Mouse (Mus musculus) ES-E14 (cell line): ENCODE data around the gene Asf1b. TPM values are rescaled to one million over a fixed set of nuclear protein-coding genes. Genes with fewer than 3 reads are reported as not detected.
A peak's percentile ranks its signal among the peaks of the same experiment; 100 is the strongest.

Experiments
- DNase-seq: peaks from one replicate; pipeline ENCODE4 v3.0.0-alpha.2; 2013; ENCODE audit warnings: low read depth, low spot score
- H3K27ac ChIP-seq: 2 replicates; pipeline ENCODE4 v1.5.1; 2012; ENCODE audit warnings: low read depth, mild to moderate bottlenecking, low read length, moderate library complexity, mixed read lengths; ENCODE audit not compliant: poor library complexity, insufficient read depth, severe bottlenecking
- H3K36me3 ChIP-seq: 2 replicates; pipeline ENCODE4 v1.6.1; 2012; ENCODE audit warnings: mild to moderate bottlenecking, low read length, moderate library complexity, mixed read lengths; ENCODE audit not compliant: control insufficient read depth, poor library complexity, insufficient read depth, severe bottlenecking
- H3K4me1 ChIP-seq, 2 experiments: fragments of 150-350 bp in 1 of 2; sonication (generic) in 1 of 2; 2 replicates each; pipeline ENCODE4 v1.6.1; 2012; ENCODE audit warnings: low read length in 2 of 2, mild to moderate bottlenecking in 1 of 2, mixed read lengths in 1 of 2; ENCODE audit not compliant: control insufficient read depth in 2 of 2, insufficient read depth in 2 of 2, poor library complexity in 1 of 2
- H3K4me3 ChIP-seq, 2 experiments: fragments of 150-350 bp in 1 of 2; sonication (generic) in 1 of 2; 2 replicates each; pipeline ENCODE4 v1.5.1; 2012; ENCODE audit warnings: low read length in 2 of 2, low read depth in 1 of 2, mild to moderate bottlenecking in 1 of 2, mixed read lengths in 1 of 2; ENCODE audit not compliant: insufficient read depth in 1 of 2, poor library complexity in 1 of 2, severe bottlenecking in 1 of 2
- H3K9ac ChIP-seq: 2 replicates; pipeline ENCODE4 v1.6.1; 2012; ENCODE audit warnings: low read depth, mild to moderate bottlenecking, low read length, mixed read lengths; ENCODE audit not compliant: poor library complexity, insufficient read depth, severe bottlenecking
- H3K9me3 ChIP-seq: fragments of 150-350 bp; sonication (generic); 2 replicates; pipeline ENCODE4 v1.6.1; 2012; ENCODE audit warnings: low read depth, mild to moderate bottlenecking, low read length; ENCODE audit not compliant: control insufficient read depth, insufficient read depth
- CHD2 ChIP-seq: IDR thresholded peaks from 2 replicates; pipeline ENCODE4 v1.6.1; 2014; ENCODE audit warnings: mild to moderate bottlenecking, low read depth, low read length, inconsistent platforms
- HCFC1 ChIP-seq: IDR thresholded peaks from 2 replicates; pipeline ENCODE4 v1.6.1; 2012; ENCODE audit warnings: low read length, inconsistent platforms, borderline replicate concordance; ENCODE audit not compliant: insufficient read depth
- MAFK ChIP-seq: IDR thresholded peaks from 2 replicates; pipeline ENCODE4 v1.6.1; 2014; ENCODE audit warnings: mild to moderate bottlenecking, low read depth, low read length, inconsistent platforms; ENCODE audit not compliant: insufficient read depth
- ZC3H11A ChIP-seq: IDR thresholded peaks from 2 replicates; pipeline ENCODE4 v1.6.1; 2012; ENCODE audit warnings: low read depth, mild to moderate bottlenecking, inconsistent platforms, low read length, borderline replicate concordance
- ZNF384 ChIP-seq: IDR thresholded peaks from 2 replicates; pipeline ENCODE4 v1.6.1; 2012; ENCODE audit warnings: low read depth, low read length, inconsistent platforms
- in situ Hi-C, 2 experiments: fragments of 600-800 bp; cut with MboI; formaldehyde crosslinking; loops; one replicate each; pipeline ENCODE4 v1.15.1; 2025; ENCODE audit warnings: low sequenced_read_pairs in 2 of 2, inconsistent platforms in 1 of 2; ENCODE audit not compliant: unreplicated experiment in 2 of 2
- total RNA-seq: library from RNA; depleted of rRNA; stranded (reverse); fragments of 300-350 nt; gene quantifications from 2 replicates; pipeline ENCODE4 v1.2.3, GENCODE M21; 2012

Asf1b gene
- total RNA-seq, 1 experiment = 43.3 TPM

DNA sequence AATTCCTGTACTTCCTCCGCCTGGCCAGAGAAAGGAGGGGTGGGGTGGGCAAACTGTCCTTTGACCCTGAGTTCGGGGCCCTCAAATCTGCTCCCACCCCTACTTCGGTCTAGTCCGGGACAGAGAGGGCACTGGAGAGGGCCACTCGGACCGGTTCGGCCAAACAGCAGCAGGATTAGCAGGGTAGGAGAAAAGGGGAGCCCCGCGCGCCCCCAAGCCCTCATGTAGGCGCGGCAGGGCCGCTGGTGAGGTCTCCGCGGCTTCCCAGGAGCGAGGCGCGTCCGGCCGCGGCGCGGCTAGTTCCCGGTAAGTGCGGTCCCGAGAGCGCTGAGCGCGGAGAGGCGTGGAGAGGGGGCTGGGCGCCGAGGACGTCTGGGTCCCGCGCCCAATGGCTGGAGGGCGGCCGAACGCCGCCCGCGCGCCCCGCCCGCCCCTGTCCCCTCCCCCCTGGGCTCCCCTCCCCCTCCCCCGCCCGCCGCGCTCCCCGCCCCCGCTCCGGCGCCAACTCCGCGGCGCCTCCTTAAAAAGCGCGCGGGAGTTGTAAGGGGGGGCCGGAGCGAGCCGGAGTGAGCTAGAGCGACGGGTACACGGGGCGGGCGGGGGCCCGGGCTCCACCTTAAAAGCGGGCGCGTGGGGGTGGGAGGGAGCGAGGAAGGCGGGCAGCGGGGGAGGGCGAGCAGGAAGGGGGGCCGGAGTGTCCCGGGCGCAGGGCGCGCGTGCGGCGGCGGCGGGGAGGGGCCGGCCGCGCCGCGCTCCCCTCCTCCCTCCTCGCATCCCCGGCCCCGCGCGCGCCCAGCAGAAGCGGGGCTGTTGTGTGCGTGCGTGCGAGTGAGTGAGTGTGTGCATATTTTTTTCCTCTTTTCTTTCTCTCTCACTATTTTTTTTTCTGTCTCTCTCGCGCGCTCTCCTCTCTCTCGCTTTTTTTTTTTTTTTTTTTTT, 41.5 kb downstream of the Asf1b start:
- H3K36me3 ChIP-seq = peaks cover 17% of the 10 kb centered on the region
- in situ Hi-C loops = no loop called here

DNA sequence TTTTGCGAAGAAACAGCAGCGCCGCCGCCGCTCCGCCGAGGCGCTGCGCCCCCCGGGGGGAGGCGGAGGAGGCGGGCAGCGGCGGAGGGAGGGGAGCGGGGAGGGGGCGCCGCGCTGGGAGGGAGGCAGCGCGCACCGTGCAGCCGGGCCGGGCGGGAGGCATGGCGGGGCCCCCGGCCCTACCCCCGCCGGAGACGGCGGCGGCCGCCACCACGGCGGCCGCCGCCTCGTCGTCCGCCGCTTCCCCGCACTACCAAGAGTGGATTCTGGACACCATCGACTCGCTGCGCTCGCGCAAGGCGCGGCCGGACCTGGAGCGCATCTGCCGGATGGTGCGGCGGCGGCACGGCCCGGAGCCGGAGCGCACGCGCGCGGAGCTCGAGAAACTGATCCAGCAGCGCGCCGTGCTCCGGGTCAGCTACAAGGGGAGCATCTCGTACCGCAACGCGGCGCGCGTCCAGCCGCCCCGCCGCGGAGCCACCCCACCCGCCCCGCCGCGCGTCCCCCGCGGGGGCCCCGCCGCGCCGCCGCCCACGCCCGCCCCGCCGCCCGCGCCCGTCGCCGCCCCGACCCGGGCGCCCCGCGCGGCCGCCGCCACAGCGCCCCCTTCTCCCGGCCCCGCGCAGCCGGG, 42.3 kb downstream of the Asf1b start, which contains the start of gene Samd1:
Gene Samd1, plus strand, starts transcription at position 162 of the 631 bp plus-strand sequence.
- H3K9me3 ChIP-seq = no peaks in the 10 kb centered on the region
- H3K9ac ChIP-seq = peak within 1 kb of the TSS; percentile 95
- DNase-seq = no peak
- TF ChIP-seq MAFK = no peak
- TF ChIP-seq ZC3H11A = no peak
- no peak for TF ChIP-seq ZNF384
- TF ChIP-seq HCFC1 = no peak
- no peak for TF ChIP-seq CHD2
- in situ Hi-C loops = no loop called here
- H3K4me3 ChIP-seq = peak within 1 kb of the TSS; percentile 81 to 97
- peaks cover 20% of the 10 kb centered on the region for H3K36me3 ChIP-seq
- peaks cover 6 to 15% of the 10 kb centered on the region in 2 experiments for H3K4me1 ChIP-seq
- peak within 1 kb of the TSS; percentile 85 for H3K27ac ChIP-seq

More for the DNA sequence above, 41.5 kb downstream of the Asf1b start:
- Histone ChIP-seq H3K9ac (peak overlapping the region; percentile 95), H3K4me1 (peaks cover 6 to 14% of the 10 kb centered on the region in 2 experiments), H3K27ac (peak overlapping the region; percentile 85), H3K9me3 (no peaks in the 10 kb centered on the region), H3K4me3 (peak overlapping the region; percentile 77 to 97)
- TF ChIP-seq ZC3H11A = no peak
- TF ChIP-seq ZNF384 = peak; percentile 97
- 0 out of 2 replicates have a peak, but pooled peaks have one; percentile 51 for TF ChIP-seq HCFC1
- DNase-seq = no peak

DNA sequence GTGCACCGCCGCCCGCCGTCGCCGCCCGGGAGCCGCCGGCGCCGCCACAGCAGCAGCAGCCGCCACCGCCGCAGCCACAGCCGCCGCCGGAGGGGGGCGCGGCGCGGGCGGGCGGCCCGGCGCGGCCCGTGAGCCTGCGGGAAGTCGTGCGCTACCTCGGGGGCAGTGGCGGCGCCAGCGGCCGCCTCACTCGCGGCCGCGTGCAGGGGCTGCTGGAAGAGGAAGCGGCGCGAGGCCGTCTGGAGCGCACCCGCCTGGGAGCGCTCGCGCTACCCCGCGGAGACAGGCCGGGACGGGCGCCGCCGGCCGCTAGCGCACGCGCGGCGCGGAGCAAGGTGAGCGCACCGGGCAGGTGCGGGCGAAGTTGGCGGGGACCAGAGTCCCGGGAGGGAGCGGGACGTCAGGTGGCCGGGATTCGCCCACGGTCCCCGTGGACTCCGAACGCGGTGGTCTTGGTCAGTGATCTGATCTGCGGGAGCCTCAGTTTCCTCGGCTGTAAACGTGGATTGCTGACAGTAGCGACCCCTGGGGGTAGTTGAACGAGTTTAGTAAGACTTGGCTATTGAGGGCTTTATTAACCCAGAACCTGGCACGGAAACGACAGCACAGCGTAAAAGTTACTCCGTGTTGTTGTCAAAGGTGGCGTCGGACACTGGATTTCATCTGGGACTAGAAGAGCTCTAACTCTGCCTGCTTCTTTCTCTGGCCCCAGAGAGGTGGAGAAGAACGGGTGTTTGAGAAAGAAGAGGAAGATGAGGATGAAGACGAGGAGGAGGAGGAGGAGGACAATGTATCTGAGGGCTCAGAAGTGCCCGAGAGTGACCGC, 43.1 kb downstream of the Asf1b start:
- TF ChIP-seq ZNF384 (no peak), ZC3H11A (no peak), HCFC1 (no peak), CHD2 (no peak), MAFK (no peak)
- Histone ChIP-seq H3K9me3 (no peaks in the 10 kb centered on the region), H3K27ac (peak overlapping the region; percentile 85), H3K4me3 (peak overlapping the region; percentile 81 to 97), H3K4me1 (peaks cover 6 to 20% of the 10 kb centered on the region in 2 experiments), H3K9ac (peak overlapping the region; percentile 93), H3K36me3 (peaks cover 21% of the 10 kb centered on the region)
- DNase-seq = no peak
- in situ Hi-C loops = no loop called here

- peak overlapping the region; percentile 81 to 97 for H3K4me3 ChIP-seq
- DNase-seq = no peak
- peaks cover 8 to 22% of the 10 kb centered on the region in 2 experiments for H3K4me1 ChIP-seq
- no peaks in the 10 kb centered on the region for H3K9me3 ChIP-seq
- in situ Hi-C loops = no loop called here
- no peak overlapping the region for H3K27ac ChIP-seq
- peak overlapping the region; percentile 93; the same call in 1 of the 2 replicates for H3K9ac ChIP-seq
- H3K36me3 ChIP-seq = peaks cover 21% of the 10 kb centered on the region
- no peak for TF ChIP-seq CHD2
- TF ChIP-seq MAFK = no peak
- no peak for TF ChIP-seq ZC3H11A
- no peak for TF ChIP-seq HCFC1
- no peak for TF ChIP-seq ZNF384
These were observed 43.9 kb downstream of the Asf1b start for GRCm38 (mm10) chr8:83999057-83999705.
